Mouse (Mus musculus): ENCODE data around the gene Urah.

- no peak for TF ChIP-seq CTCF (IDR thresholded peaks at IDR 0.05; ENCODE audit: control insufficient read depth, insufficient read depth, insufficient replicate concordance, low read depth, low read length)
- TF ChIP-seq POLR2A (IDR thresholded peaks at IDR 0.05; ENCODE audit: control insufficient read depth, low read depth, low read length), result no peak
Measured at GRCm38 (mm10) chr7:140858746-140859145, 23.9 kb downstream of the Urah start.
